Mouse (Mus musculus) midbrain, postnatal 0 days (tissue): Measurements from ENCODE around the gene Lcp1. TPM values are rescaled to one million over a fixed set of nuclear protein-coding genes. Genes with fewer than 3 reads are reported as not detected.
A peak's percentile ranks its signal among the peaks of the same experiment; 100 is the strongest.

Source experiments
- ATAC-seq: fragments of 200-750 bp; cut with Nextera tagmentation; 2 replicates; pipeline ENCODE4 v1.8.0; 2017; ENCODE audit warnings: moderate number of reproducible peaks, mild to moderate bottlenecking, moderate TSS enrichment, moderate library complexity; ENCODE audit not compliant: low FRiP score
- DNase-seq: peaks from one replicate; pipeline ENCODE4 v3.0.0-alpha.2; 2015; ENCODE audit warnings: low spot score
- H3K27ac ChIP-seq: fragments of 300-500 bp; sonication (generic); 2 replicates; pipeline ENCODE4 v1.5.1; 2014; ENCODE audit warnings: low read depth, mild to moderate bottlenecking, low read length, mixed read lengths
- H3K27me3 ChIP-seq: fragments of 300-500 bp; sonication (generic); 2 replicates; pipeline ENCODE4 v1.6.1; 2014; ENCODE audit warnings: low read length, control low read depth, mixed read lengths; ENCODE audit not compliant: insufficient read depth
- H3K36me3 ChIP-seq: fragments of 300-500 bp; sonication (generic); 2 replicates; pipeline ENCODE4 v1.6.1; 2014; ENCODE audit warnings: low read length, control low read depth, mixed read lengths; ENCODE audit not compliant: insufficient read depth
- H3K4me1 ChIP-seq: fragments of 300-500 bp; sonication (generic); 2 replicates; pipeline ENCODE4 v1.6.1; 2014; ENCODE audit warnings: mild to moderate bottlenecking, control low read depth, antibody characterized with exemption, low read length, mixed read lengths; ENCODE audit not compliant: insufficient read depth
- H3K4me2 ChIP-seq: fragments of 300-500 bp; sonication (generic); 2 replicates; pipeline ENCODE4 v1.6.1; 2014; ENCODE audit warnings: low read depth, mild to moderate bottlenecking, low read length, mixed read lengths; ENCODE audit not compliant: poor library complexity, severe bottlenecking
- H3K4me3 ChIP-seq: fragments of 300-500 bp; sonication (generic); 2 replicates; pipeline ENCODE4 v1.5.1; 2014; ENCODE audit warnings: low read depth, mild to moderate bottlenecking, low read length, moderate library complexity
- H3K9ac ChIP-seq: fragments of 300-500 bp; sonication (generic); replicated peaks from 2 replicates; pipeline ENCODE4 v1.6.1; 2014; ENCODE audit warnings: mild to moderate bottlenecking, low read length, moderate library complexity, mixed read lengths; ENCODE audit not compliant: poor library complexity, severe bottlenecking
- H3K9me3 ChIP-seq: fragments of 300-500 bp; sonication (generic); 2 replicates; pipeline ENCODE4 v1.6.1; 2016; ENCODE audit warnings: low read length, control low read depth
- CTCF ChIP-seq: IDR thresholded peaks from 2 replicates; pipeline ENCODE4 v1.5.1; 2016; ENCODE audit warnings: antibody characterized with exemption, mild to moderate bottlenecking
- WGBS: fragments of 180-500 bp; shearing (Covaris S2); extraction: QIAGEN DNeasy Blood & Tissue Kit; methylation state at CpG from one replicate; pipeline ENCODE4 v1.1.7; 2014; 5-methylcytosine and 5-hydroxymethylcytosine counted together
- polyA plus RNA-seq: library from polyadenylated mRNA; unstranded; fragments of >200 nt; fragmentation: Nextera tagmentation; extraction: Ambion mirVana; gene quantifications from 2 replicates; pipeline ENCODE4 v1.2.1, GENCODE M21; 2015
- total RNA-seq: library from RNA; depleted of rRNA; stranded (reverse); fragments of >200 nt; gene quantifications from 2 replicates; pipeline ENCODE4 v1.2.3, GENCODE M21; 2014

Lcp1 gene
- total and polyA plus RNA-seq, 2 experiments from 2014 or later, result 6.9 to 7.8 TPM

DNA sequence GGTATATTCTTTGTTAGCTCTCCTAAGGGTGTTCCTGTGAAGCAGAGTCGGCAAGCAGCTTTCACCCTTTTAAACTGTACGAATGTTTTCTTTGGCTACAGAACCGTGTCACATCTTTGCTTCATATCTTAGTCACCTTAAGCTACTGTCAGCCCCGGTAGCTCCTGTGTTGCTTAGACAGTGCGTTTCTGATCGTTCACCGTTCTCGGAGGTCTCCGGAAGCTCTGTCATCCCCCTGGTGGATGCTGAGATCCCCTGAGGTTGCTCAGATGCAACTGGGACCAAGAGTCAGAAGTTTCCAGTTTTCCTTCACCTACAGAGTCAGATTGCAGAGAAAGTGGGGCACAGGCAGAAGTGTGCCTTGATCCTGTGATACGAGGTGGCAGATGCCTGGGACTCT, 61.5 kb downstream of the Lcp1 start:
- DNase-seq, result no peak
- Histone ChIP-seq H3K36me3 (no peaks in the 10 kb centered on the region), H3K4me2 (no peak overlapping the region), H3K9ac (no peak overlapping the region), H3K27me3 (no peaks in the 10 kb centered on the region), H3K27ac (no peak overlapping the region), H3K9me3 (no peaks in the 10 kb centered on the region), H3K4me1 (no peaks in the 10 kb centered on the region), H3K4me3 (no peak overlapping the region)
- no peak for ATAC-seq
- 85% methylated on average over 10 of the region's 10 CpGs for WGBS
- TF ChIP-seq CTCF, result no peak

DNA sequence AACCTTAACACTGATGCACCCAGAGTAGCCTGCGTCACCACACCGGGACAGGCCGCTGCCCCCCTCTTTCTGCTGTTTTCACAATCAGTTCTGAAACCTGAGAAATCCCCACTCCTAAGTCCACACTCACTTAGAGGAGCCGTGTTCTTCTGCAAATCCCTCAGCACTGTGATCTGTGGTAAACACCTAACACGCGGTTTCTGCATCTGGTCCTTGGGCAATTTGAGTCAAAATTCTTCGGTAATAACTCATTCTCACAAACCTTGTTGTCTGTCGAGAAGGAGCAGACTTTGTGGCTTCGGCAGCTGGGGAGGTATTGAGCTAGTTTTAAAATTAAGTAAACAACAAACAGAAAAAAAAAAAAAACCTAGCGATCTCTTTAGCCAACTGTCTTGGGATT, 62.0 kb downstream of the Lcp1 start:
- 85% methylated on average over 10 of the region's 10 CpGs for WGBS
- no peaks in the 10 kb centered on the region for H3K4me1 ChIP-seq
- H3K27ac ChIP-seq, result no peak overlapping the region
- DNase-seq (no peak), ATAC-seq (no peak)
- H3K4me2 ChIP-seq, result no peak overlapping the region
- no peak overlapping the region for H3K9ac ChIP-seq
- H3K36me3 ChIP-seq, result no peaks in the 10 kb centered on the region
- no peaks in the 10 kb centered on the region for H3K9me3 ChIP-seq
- no peak overlapping the region for H3K4me3 ChIP-seq
- TF ChIP-seq CTCF, result no peak
- H3K27me3 ChIP-seq, result no peaks in the 10 kb centered on the region

DNA sequence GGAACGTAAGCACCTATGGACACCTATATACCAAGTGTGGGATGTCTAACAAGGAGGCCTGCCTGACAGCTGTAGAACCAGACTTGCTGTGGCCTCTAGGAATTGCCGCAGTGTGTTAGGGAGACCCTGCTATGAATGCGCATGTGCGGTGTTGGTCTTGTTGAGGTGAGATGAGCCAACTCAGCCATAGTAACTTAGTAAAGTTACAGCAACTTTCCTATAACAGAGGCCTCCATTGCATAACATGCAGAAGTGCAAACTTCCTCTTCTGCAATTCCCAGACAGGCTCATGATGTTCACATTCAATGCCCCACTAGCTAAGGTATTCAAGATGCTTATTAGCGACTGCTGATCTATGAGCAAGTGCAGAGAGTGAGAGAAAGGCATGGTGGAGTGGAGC, 64.6 kb downstream of the Lcp1 start:
- no peak for ATAC-seq
- H3K4me2 ChIP-seq, result no peak overlapping the region
- no peaks in the 10 kb centered on the region for H3K36me3 ChIP-seq
- TF ChIP-seq CTCF, result no peak
- H3K4me3 ChIP-seq, result no peak overlapping the region
- no peaks in the 10 kb centered on the region for H3K27me3 ChIP-seq
- H3K4me1 ChIP-seq, result no peaks in the 10 kb centered on the region
- no peak overlapping the region for H3K9ac ChIP-seq
- H3K9me3 ChIP-seq, result no peaks in the 10 kb centered on the region
- no peak for DNase-seq
- no peak overlapping the region for H3K27ac ChIP-seq
- 95% methylated on average over 5 of the region's 5 CpGs for WGBS

DNA sequence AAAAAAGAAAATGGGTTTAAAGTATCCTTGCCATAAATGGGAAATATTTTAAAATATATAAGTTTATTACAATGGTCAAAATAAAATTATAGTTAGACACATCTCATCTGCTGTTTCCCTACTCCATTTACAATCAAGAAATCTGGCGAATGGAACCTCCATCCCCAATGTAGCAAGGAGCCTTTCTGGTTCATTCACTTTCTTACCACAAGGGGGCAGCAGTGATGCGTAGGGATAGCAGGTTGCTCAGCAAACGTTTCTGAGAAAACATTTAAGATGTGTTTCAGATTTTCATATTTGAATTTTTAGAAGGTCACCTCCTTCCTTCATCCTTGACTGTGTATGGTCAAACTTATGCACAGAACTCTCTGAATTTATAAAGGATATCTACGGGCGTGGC, 66.1 kb downstream of the Lcp1 start:
- no peak overlapping the region for H3K27ac ChIP-seq
- no peak overlapping the region for H3K9ac ChIP-seq
- TF ChIP-seq CTCF, result peak; percentile 99
- H3K36me3 ChIP-seq, result no peaks in the 10 kb centered on the region
- no peak overlapping the region for H3K4me3 ChIP-seq
- no peak overlapping the region for H3K4me2 ChIP-seq
- ATAC-seq, result no peak
- no peaks in the 10 kb centered on the region for H3K4me1 ChIP-seq
- H3K9me3 ChIP-seq, result no peaks in the 10 kb centered on the region
- DNase-seq, result peak; percentile 86
- H3K27me3 ChIP-seq, result no peaks in the 10 kb centered on the region
- 41% methylated on average over 5 of the region's 5 CpGs for WGBS

DNA sequence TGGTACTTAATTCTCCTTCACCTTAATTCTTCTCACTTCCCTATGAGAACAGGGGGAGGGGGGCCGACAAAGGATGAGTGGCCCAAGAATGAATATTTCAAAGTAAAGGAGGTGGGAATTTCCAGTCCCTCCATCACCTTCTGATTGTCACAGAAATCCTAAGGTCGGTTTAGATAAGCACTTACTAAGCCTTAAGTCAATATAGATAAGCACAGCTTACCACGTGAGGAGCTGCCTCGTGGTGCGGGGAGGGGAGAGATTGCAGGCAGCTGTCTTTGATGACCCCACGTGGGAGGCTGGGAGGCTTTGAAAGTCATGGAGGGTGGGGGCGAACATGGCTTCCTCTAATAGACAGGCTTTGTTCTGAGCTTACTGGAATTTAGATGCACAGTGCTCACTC, 66.8 kb downstream of the Lcp1 start:
- no peak overlapping the region for H3K4me2 ChIP-seq
- H3K27me3 ChIP-seq, result no peaks in the 10 kb centered on the region
- H3K9me3 ChIP-seq, result no peaks in the 10 kb centered on the region
- no peak overlapping the region for H3K9ac ChIP-seq
- no peak overlapping the region for H3K4me3 ChIP-seq
- WGBS, result 51% methylated on average over 7 of the region's 7 CpGs
- no peaks in the 10 kb centered on the region for H3K4me1 ChIP-seq
- no peak for TF ChIP-seq CTCF
- H3K27ac ChIP-seq, result no peak overlapping the region
- DNase-seq, result no peak
- no peak for ATAC-seq
- no peaks in the 10 kb centered on the region for H3K36me3 ChIP-seq

DNA sequence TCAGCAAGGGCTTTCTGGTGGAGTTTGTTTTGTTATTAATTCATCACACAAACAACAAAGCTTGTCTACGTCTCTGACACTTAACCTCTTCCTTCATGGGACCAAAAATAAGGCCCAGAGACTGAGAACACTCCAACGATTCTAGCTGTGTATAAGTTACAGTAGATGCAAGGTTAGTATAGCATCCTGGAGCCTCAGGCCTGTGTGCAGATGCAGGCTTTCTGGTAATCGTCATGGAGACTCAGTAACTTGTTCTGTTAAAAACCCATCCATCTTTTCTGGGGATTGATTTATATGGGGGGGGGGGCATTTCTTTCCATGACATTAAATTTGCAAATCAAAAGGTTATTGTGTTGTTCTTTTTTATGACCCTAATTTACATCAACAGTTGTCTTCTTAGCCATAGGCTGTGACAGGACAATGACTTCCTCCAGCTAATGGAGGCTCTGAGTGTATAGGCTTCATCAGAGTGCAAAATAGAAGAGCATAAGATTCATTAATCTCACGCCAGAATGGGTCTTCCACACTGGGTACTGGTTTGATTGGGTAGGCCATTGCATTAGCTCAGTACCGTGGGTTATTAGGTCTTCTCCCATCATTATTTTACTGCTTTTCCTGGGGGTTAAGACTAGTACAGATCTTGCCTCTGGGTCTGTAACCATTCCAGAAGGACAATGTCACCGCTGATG, 74.6 kb downstream of the Lcp1 start:
- DNase-seq, result no peak
- Histone ChIP-seq H3K27ac (no peak overlapping the region), H3K9ac (no peak overlapping the region), H3K27me3 (no peaks in the 10 kb centered on the region), H3K4me1 (no peaks in the 10 kb centered on the region), H3K4me2 (no peak overlapping the region), H3K4me3 (no peak overlapping the region), H3K36me3 (no peaks in the 10 kb centered on the region), H3K9me3 (no peaks in the 10 kb centered on the region)
- no peak for TF ChIP-seq CTCF
- 77% methylated on average over 6 of the region's 6 CpGs for WGBS
- no peak for ATAC-seq
